Mouse (Mus musculus) naive thymus-derived CD4-positive, alpha-beta T cell, adult 2 months (primary cell): ENCODE results near the gene Npr2.

ENCODE experiments used
- DNase-seq: peaks from one replicate; pipeline ENCODE4 v3.0.0-alpha.2; 2011; ENCODE audit warnings: low read depth

Npr2 gene

GRCm38 (mm10) chr4:43629106-43629817 lies 2.5 kb upstream of the Npr2 start:
- DNase-seq, result no peak

- DNase-seq, result peak; percentile 82
Observed at GRCm38 (mm10) chr4:43630030-43630581, 1.6 kb upstream of the Npr2 start.

DNA sequence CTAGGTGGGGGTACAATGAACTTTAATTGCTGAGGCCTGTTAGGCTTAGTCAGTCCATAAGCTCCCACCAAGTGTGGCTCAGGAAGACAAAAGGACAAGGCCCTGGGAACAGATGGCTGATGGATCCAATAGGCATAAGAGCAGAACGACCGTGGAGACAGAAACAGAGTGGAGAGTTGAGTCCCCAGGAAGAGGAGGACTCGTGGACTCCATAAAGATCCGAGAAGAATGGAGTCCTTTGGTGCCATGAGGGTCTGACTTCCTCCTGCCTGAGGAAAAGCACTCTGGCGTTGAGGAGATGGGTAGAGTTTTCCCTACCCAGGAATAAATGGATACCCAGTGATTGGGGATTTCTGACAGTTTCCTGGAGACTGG lies 1.1 kb upstream of the Npr2 start:
- no peak for DNase-seq

DNA sequence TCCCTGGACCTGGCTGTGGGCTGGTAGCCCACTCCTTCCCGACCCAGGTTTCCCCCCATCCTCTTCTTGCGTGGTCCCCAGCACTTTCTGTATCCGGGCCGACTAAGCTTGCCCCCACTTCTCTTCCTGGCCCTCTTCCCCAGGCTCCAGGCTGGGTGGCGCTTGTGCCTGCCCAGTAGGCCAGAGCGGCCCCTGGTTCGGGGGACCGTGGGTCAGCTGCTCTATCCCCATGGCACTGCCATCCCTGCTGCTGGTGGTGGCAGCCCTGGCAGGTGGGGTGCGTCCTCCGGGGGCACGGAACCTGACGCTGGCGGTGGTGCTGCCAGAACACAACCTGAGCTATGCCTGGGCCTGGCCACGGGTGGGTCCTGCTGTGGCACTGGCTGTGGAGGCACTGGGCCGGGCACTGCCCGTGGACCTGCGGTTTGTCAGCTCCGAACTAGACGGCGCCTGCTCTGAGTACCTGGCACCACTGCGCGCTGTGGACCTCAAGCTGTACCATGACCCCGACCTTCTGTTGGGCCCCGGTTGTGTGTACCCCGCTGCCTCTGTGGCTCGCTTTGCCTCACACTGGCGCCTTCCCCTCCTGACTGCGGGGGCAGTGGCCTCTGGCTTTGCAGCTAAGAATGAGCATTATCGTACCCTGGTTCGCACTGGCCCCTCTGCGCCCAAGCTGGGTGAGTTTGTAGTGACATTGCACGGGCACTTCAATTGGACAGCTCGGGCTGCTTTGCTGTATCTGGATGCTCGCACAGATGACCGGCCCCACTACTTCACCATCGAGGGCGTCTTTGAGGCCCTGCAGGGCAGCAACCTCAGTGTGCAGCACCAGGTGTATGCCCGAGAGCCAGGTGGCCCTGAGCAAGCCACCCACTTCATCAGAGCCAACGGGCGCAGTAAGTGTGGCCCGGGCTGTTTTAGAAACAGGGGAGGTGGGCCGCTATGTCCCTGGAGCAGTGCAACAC lies 503 bp downstream of the Npr2 start:
- DNase-seq, result no peak

DNA sequence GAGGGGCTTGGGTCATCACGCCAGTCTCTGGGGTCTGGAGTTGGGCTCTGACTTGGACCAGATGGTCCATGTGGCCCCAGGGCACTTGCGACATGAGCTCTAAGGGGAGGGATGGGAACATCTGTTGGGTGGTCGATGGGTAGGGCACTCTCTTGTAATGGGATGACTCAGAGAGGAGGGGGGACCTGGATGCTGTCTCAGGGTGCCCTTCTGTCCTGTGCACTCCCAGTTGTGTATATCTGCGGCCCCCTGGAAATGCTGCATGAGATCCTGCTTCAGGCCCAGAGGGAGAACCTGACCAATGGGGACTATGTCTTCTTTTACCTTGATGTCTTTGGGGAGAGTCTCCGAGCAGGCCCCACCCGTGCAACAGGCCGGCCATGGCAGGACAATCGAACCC lies 1.6 kb downstream of the Npr2 start:
- DNase-seq, result no peak

GRCm38 (mm10) chr4:43633736-43634135 lies 2.0 kb downstream of the Npr2 start:
- no peak for DNase-seq

DNA sequence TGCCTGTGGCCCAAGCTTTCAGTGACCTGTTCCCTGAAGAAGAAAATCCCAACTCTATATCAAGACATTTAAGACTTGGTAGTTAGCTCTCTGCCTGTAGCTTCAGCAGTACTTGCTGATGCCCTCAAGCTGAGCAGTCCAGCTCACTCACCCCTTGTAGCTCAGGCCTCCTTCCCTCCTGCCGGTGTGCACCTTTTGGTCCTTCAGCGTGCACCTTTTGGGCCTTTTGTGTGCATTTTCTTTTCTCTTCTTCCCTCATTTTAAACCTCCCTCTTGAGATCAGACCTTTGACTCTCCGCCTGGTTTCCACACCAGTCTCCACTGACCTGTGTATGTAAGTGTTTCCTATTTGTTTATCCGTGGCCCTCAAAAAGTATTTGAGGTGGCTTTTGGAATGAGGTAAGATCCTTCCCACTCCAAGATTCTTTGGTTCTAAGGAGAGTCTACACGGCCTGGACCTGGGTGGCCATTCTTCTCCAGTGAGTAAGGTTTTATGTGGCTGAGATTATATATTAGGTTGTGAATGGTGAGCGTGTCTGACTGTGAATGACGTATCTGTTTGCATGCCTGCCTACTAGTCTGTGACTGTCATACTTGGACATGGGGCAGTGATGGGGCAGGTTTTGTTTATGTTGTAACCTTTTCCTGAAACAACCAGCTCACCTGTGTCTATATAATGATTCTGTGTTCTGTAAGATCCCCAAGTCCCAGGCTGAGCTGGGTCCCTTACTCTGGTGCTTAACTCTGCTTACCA lies 3.1 kb downstream of the Npr2 start:
- no peak for DNase-seq

- DNase-seq, result no peak
Observed at GRCm38 (mm10) chr4:43636751-43637150, 5.0 kb downstream of the Npr2 start.

- no peak for DNase-seq
Observed at GRCm38 (mm10) chr4:43640076-43640475, 8.3 kb downstream of the Npr2 start.

- DNase-seq, result no peak
Observed at GRCm38 (mm10) chr4:43640491-43640890, 8.8 kb downstream of the Npr2 start.

DNA sequence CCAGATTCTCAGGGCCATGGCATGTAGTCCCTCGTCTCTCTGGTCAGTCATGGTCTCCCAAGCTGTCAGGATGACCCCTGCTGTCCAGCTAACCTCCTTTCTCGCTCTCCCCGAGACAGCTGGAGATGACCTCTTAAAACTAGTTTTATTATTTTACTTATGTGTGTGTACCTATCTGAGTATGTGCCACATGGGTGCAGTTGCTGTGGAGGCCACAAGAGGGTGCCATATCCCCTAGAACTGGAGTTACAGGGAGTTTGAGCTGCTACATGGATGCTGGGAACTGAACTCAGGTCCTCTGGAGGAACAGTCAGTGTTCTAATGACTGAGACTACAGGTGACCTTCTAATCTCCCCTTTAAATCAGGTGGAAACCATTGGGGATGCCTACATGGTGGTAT lies 18.0 kb downstream of the Npr2 start:
- DNase-seq, result no peak

DNA sequence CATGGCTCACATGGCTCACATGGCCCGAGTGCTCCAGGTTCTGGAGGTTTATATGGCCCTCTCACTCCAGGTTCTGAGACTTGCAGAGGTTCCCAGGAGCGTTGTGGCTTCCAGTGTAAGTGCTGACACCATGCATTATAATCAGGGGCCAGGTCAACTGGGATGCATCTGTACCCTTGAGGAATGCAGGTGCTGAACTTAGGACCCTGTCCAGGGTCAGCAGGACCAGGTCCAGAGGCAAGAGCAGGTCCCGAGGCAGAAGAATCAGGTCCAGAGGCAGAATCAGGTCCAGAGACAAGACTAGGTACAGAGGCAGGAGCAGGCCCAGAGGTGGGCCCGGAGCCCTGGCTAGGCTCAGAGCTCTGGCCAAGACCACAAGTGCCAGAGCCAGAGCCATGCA lies 21.0 kb downstream of the Npr2 start:
- no peak for DNase-seq

- no peak for DNase-seq
Observed at GRCm38 (mm10) chr4:43653161-43654015, 21.7 kb downstream of the Npr2 start, which contains the start of gene Spag8. Gene Spag8, minus strand, starts transcription at chr4:43653594.

GRCm38 (mm10) chr4:43655656-43656338 lies 24.1 kb downstream of the Npr2 start:
- DNase-seq, result no peak

DNA sequence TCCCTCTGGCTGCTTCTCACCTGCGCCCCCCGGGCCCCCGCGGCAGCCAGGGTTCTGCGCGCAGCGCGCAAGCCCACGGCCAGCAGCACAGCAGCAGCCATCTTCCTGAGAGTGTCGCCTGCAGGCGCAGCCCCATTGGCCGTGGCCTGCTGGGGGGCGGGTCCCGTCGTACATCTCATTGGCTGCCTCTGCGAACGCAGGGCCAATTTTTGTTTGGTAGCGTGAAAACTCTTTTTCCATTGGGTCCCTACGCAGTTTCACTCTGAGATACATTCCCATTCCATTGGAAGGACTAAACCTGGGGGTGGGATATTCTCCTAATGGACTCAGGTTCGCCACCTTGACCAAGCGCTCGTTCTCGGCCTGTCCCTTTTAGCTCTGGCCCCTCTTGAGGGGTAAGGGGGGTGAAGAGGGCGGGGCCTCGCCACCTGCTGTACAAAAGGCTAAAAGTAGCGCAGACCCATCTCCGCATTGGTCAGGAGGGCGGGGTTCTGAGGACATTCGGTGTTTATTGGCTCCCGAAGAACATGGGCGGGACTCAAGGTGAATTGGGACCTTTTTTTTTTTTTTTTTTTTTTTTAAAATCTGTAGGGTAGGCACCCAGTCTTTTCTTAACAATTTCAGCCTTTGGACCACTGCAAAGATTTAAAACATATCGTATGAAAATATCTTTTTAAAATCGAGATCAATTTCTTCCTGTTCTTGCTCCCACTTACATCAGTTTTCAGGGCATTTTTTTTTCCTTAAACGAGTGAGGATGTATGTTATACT lies 24.8 kb downstream of the Npr2 start, which contains the start of gene Hint2:
Gene Hint2 (minus strand): TSS at position 128 of the 771 bp plus-strand sequence.
- peak; percentile 97 for DNase-seq

- no peak for DNase-seq
Observed at GRCm38 (mm10) chr4:43657146-43657545, 25.4 kb downstream of the Npr2 start.

- peak; percentile 39 for DNase-seq
Observed at GRCm38 (mm10) chr4:43666412-43666811, 34.7 kb downstream of the Npr2 start.

GRCm38 (mm10) chr4:43668782-43669427 lies 37.2 kb downstream of the Npr2 start, which contains the start of the genes Tmem8b and Fam221b:
Gene Tmem8b, plus strand, starts transcription at chr4:43668971.
Gene Fam221b, minus strand, starts transcription at chr4:43669145.
- DNase-seq, result peak; percentile 91

DNA sequence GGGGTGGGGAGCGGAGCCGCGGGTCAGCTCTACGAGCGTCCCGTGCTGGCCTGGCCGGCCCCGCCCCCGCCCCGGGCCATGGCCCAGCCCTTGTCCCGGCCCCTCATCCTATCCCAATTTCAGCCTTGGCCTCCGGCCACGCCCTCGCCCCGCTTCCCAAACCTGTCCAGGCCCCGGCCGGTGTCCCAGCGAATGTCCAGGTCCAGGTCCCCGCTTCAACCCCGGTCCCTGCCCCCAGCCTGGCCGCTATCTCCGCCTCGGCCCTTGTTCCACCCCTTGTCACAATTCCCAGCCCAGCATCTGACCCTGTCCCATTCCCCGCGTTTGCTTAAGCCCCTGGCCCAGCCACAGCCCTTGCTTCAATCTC lies 37.7 kb downstream of the Npr2 start:
- no peak for DNase-seq
